Mouse (Mus musculus) ovary, postnatal 14 days (tissue): ENCODE measurements around the gene Tcf25.

Experiments used
- DNase-seq: peaks from one replicate; pipeline ENCODE4 v3.0.0; 2022; ENCODE audit warnings: low spot score

Tcf25 gene

GRCm38 (mm10) chr8:123373403-123374238 lies at the start of gene Tcf25:
Gene Tcf25 (plus strand): TSS chr8:123373753.
- DNase-seq, result peak; percentile 92

DNA sequence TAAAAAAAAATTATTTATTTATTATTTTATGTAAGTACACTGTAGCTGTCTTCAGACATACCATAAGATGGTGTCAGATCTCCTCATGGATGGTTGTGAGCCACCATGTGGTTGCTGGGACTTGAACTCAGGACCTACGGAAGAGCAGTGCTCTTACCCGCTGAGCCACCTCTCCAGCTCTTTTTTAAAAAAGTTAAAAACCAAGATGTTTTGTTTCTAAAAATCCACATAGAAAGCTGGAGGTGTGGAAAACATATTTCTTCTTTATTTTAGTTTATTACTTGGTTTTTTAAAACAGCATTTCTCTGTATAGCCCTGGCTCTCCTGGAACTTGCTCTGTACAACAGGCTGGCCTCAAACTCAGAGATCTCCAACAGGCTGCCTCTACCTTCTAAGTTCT lies 45.0 kb upstream of the Tcf25 start:
- DNase-seq, result no peak

- no peak for DNase-seq
Observed at GRCm38 (mm10) chr8:123329350-123329749, 44.2 kb upstream of the Tcf25 start.

DNA sequence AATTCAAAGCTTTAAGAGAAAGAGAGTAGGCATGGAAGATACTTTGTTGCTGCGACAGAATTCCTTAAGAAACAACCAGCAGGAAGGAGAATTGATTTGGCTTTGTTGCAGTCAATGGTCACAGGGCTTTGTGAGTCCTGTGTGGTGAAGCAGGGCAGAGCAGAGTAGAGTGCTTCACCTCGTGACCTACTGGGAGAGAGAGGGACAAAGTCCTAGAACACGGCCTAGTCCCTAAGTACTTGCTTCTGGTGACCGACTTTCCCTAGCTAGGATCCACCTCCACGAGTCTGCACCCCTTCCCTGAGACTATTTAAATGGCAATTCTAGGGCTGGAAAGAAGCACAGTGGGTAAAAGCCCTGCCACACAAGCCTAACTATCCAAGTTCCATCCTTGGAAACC lies 43.6 kb upstream of the Tcf25 start:
- DNase-seq, result no peak

- no peak for DNase-seq
Observed at GRCm38 (mm10) chr8:123330701-123331100, 42.9 kb upstream of the Tcf25 start.

GRCm38 (mm10) chr8:123331301-123331700 lies 42.3 kb upstream of the Tcf25 start:
- DNase-seq, result no peak

DNA sequence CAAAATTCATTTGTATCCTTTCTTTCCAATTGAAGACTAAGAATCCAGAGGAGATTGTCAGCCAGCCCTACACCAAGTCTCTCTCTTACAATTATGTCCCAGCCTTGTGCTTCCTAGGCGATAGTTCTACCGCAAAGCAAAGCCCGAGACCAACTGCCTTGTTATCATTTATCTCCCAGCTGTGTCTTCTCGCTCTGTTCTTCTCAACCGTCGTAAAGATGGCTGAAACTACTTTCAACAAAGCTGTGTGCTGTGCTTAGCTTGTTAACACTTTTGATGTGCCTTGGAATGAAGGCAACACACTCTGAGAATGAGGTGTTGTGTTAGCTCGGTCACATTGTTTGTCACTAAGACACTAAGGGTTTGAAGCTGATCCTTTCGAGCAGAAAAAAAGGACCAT lies 41.7 kb upstream of the Tcf25 start:
- DNase-seq, result no peak

DNA sequence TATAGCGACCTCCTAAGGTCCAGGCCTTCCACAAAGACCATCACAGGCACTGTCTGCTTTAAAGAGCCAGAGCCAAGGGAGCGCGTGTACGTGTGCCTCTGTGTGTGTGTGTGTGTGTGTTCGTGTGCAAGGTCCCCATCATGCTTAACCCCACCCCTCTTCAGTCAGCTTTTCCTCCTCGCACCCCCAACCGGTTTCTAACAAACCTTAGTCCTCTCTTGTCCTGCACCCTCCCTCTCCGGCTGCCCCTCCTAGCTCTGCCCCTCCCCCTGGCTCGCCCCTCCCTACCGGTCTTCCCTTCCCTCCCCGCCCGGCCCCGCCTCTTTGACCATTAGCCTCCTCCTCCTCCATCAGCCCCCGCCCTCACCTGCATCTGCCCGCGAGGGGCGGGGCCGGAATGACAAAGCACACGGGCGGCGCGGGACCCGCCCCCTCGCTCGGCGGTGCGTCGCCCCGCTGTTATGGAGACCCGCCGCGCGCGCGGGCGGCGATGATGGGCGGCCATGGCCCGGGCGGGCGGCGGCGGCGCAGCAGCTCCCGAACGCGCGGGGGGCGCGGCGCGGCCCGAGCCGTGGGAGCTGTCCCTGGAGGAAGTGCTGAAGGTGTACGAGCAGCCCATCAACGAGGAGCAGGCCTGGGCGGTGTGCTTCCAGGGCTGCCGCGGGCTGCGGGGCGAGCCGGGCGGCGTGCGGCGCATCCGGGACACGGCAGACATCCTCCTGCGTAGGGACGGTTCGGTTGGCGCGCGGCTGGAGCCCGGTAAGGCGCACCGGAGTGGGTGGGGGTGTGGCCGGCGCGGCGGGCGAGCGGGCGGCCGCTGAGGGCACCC lies 41.1 kb upstream of the Tcf25 start, which contains the start of gene Spire2:
Gene Spire2, plus strand, starts transcription at position 452 of the 829 bp plus-strand sequence.
- DNase-seq, result peak; percentile 77

DNA sequence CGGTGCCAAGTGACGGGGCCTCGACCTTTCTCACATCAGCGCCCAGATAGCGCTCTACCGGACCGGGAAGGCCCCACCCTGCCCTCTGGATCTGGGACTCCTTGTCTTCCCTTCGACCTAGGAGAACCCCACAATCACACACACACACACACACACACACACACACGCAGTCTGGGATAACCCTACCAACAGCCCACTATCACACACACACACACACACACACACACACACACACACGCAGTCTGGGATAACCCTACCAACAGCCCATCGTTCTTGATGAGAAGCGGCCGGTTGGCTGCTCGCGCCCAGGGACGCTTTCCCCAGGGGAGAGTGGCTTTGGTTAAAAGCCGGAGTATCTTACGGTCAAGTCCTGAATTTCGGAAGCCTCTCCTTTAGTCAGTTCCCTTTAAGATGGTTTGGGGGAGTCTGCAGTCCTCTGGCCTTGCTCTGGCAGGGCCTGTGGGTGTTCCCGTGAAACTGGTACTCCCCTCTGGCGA lies 40.4 kb upstream of the Tcf25 start:
- no peak for DNase-seq

DNA sequence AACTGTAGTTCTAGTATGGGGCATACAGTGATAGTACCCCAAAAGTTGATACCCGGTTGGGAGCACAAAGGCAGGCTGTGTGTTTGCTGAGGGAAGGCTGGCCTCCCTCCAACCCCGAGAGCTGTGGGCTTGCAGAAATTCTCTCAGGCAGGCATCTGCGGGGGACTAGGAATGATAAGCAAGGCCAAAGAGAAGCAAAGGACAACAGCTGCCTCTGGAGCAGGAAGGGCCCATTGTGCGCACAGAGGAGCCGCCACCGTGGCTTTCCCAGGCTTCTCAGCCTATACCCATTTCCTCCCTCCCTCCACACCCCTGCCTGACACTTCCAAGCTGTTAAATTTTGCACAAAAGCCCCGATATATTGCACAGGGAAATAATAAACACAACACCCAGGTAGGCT lies 39.7 kb upstream of the Tcf25 start:
- no peak for DNase-seq

DNA sequence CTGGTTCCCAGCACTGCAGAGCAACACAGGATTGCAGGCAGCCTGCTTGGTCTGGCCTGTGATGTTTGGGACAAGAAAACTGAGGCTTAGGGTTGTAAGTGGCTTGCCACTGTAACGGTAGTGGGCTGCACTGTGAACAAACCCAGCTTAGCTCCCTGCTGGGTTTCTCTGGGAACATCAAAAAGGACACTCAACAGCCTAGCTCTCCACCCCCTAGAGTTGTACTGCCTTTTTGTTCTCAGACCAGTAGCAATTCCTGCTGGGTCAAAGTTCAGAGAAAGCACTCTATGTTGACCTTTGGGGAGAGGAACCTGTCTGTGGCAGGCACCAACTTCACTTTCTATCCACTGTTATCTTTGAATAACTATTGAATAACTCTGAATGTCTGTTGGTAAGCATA lies 39.1 kb upstream of the Tcf25 start:
- no peak for DNase-seq

- DNase-seq, result no peak
Observed at GRCm38 (mm10) chr8:123337475-123337874, 36.1 kb upstream of the Tcf25 start.

DNA sequence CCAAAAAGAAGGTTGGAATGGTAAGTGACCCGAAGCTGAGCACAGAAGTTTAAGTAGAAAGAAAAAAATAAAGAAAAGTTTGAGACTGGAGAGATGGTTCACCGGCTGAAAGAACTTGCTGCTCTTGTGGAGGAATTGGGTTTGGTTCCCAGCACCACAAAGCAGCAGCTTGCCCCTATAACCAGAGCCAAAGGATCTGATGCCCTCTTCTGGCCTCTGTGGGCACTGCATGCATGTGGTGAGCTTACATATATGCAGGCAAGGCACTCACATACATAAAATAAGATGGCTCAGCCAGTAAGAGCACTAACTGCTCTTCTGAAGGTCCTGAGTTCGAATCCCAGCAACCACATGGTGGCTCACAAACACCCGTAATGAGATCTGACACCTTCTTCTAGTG lies 33.5 kb upstream of the Tcf25 start:
- no peak for DNase-seq

DNA sequence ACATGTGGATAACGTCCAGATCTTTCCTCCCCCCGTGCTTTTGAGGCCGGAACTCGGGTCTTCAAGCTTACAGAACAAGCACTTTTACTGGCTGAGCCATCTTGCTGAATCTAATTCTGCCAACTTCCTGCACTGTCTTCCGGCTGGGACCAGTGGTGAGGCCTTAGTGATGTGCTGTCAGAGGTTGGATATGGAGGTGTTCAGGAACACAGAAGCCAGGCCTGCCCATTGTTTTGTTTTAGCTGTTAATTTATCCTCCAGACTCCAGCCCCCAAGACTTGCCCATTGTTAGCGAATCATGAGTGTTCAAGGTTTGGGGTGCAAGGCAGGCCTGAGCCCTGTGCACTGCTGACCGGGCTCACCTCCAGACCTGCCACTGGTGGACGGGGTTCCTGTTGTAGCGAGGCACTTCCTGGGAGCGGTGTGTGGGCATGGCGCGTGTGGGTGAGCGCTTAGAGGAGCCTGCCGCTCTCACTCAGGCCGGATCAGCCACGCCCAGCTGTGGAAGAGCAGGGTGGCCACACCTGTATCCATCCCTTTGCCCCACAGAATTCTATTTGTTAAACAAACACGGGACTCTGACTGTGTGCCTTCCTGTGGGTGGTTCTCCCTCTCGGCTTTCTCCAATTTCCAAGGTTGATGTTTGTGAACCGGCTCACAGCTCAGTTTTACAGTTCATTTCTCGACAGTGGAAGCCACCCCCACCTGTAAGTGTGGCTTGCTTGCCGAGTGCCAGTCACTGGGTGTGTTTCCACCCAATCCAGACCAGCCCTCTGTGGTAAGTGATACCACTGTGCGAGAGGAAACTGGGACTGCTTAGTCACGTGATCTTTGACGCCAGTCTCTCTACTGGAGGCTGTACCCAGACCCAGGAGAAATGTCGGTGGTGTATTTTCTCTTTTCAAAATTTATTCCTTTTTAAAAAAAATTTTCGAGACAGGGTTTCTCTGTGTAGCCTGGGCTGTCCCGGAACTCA lies 32.2 kb upstream of the Tcf25 start:
- no peak for DNase-seq

DNA sequence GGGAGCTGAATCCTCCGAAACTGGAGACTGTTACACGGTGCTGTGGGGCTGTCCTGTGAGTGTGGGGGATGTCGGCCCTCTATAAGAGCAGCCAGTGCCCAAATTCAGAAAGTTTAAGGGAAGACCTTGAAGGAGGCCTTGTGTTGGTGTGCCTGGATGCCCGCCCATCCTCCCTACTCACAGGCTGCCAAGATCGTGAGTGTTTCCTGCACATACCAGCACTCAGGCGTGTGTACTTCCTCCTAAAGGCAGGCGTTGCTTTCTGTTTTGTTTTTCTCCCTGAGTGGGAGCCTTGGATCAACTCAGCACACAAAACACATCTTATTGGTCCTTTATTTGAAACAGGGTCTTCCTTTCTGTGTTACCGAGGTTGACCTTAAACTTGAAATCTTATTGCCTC lies 31.3 kb upstream of the Tcf25 start:
- DNase-seq, result no peak

- no peak for DNase-seq
Observed at GRCm38 (mm10) chr8:123342911-123343310, 30.6 kb upstream of the Tcf25 start.

DNA sequence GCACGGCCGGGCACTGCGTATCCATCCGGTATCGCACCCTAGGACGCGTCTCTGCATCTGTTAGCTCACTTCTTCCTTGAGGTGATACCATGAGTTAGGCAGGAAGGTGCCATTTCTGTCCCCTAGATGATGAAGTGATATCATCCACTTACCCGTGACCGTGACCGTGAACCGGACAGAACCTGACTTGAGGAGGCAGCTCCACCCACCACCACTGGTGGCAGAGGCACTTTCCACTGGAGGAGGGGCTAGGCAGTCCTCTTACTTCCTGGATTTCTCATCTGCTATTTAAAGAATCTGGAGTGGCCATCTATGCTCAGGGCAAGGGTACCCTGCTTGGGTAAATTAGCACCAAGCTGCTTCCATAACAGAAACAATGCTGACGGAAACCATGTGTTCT lies 30.1 kb upstream of the Tcf25 start:
- DNase-seq, result no peak

DNA sequence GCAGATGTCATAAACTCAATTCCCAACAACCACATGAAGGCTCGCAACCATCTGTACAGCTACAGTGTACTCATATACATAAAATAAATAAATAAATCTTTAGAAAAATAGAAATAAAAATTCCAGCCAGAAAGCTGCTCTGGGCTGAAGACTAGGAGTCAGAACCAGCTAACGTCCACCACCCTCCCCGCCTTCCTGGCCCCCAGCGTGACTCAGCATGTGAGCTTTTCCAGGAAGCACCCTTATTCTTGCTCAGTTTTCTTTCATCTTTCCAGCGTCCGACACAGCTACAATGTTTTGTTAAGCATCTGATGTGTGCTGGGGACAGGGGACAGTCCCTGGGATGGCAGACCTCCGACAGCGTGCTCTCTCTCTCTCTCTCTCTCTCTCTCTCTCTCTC lies 28.4 kb upstream of the Tcf25 start:
- no peak for DNase-seq

GRCm38 (mm10) chr8:123345856-123346255 lies 27.7 kb upstream of the Tcf25 start:
- no peak for DNase-seq

DNA sequence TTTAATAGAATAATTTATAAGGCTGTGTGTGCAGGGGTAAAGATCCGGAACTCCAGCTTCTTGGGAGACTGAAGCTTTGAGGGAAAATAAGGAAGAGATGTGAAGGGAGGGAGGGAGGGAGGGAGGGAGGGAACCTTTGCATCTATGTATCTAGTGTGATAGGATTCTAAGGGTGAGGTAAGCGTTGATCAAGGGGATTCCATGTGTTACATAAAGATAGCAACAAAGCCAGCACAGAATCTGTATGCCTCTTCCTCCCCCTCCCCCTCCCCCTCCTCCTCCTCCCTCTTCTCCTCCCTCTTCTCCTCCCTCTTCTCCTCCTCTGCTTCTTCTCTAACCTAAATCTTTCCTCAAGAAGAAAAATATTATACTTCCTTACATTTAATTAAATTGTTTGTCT lies 26.3 kb upstream of the Tcf25 start:
- DNase-seq, result no peak

GRCm38 (mm10) chr8:123348237-123348843 lies 25.2 kb upstream of the Tcf25 start:
- DNase-seq, result peak; percentile 70
